Mouse (Mus musculus): ENCODE measurements at regions not wholly inside any gene's neighbourhood (a gene's known extent, or its start where the extent isn't known, plus 50 kb on each side); places are given as distances from the start of the nearest gene placed in this dataset.

DNA sequence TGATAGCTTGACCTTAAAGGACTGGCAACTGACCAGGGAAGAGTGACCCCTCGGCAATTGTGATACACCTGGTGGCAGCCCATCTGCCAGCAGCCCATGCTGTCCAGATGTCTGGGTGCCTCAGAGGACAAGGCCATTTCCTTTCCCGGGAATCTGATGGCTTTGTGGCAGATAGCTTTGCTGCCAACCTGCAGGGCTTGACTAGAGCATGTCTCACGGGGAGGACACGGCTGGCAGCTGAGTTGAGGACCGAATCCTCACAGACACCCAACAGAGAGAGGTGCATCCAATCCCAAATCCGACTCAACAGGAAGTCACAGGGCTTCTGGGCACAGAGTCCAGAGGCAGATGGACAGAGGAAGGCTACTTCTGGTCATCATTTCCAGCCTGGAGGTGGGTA, 192.2 kb upstream of the Trpc7 start:
- 85% methylated on average over 6 of the region's 6 CpGs for WGBS
- H3K4me3 ChIP-seq (ENCODE audit: low read depth, low read length): no peak overlapping the region

DNA sequence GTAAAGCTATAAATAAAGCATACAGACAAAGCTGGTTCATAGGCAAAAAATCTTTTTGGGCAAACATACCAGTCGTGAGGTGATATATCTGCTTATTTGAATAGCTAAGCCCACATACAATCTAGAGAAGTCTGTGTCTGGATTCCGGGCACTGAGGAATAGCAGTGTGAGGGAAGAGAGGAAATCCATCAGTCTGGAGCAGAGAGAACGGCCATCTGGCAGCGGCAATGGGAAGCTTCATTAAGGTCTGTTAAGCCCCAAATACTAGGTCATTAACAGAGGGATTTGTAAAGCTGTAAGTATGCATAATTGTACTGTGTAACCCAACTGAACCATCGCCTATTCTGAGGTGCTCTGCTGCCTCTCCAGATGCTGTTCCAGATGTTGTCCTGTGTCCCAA, 191.6 kb upstream of the Trpc7 start:
- DNase-seq (ENCODE audit: low spot score): no peak
- no peaks in the 10 kb centered on the region for H3K9me3 ChIP-seq (ENCODE audit: control insufficient read depth, low read length)
- H3K4me2 ChIP-seq (ENCODE audit: low read length): no peak overlapping the region
- no peaks in the 10 kb centered on the region for H3K4me1 ChIP-seq (replicated peaks; ENCODE audit: control insufficient read depth, insufficient read depth, low read length)
- ATAC-seq (replicated peaks; ENCODE audit: low FRiP score, low TSS enrichment, low read depth): no peak
- H3K9ac ChIP-seq (ENCODE audit: low read length): no peak overlapping the region
- no peaks in the 10 kb centered on the region for H3K36me3 ChIP-seq (ENCODE audit: control insufficient read depth, insufficient read depth, low read length)
- no peak overlapping the region for H3K27ac ChIP-seq (ENCODE audit: low read depth)
- no peak overlapping the region for H3K4me3 ChIP-seq (ENCODE audit: low read depth, low read length)
- WGBS: 47% methylated on average over 5 of the region's 5 CpGs
- no peaks in the 10 kb centered on the region for H3K27me3 ChIP-seq (replicated peaks; ENCODE audit: control insufficient read depth, insufficient read depth, low read length)

More for the DNA sequence above, 192.2 kb upstream of the Trpc7 start:
- Histone ChIP-seq H3K36me3 (ENCODE audit: control insufficient read depth, insufficient read depth, low read length) (no peaks in the 10 kb centered on the region), H3K4me1 (replicated peaks; ENCODE audit: control insufficient read depth, insufficient read depth, low read length) (no peaks in the 10 kb centered on the region), H3K27ac (ENCODE audit: low read depth) (no peak overlapping the region), H3K4me2 (ENCODE audit: low read length) (no peak overlapping the region), H3K9ac (ENCODE audit: low read length) (no peak overlapping the region), H3K9me3 (ENCODE audit: control insufficient read depth, low read length) (no peaks in the 10 kb centered on the region), H3K27me3 (replicated peaks; ENCODE audit: control insufficient read depth, insufficient read depth, low read length) (no peaks in the 10 kb centered on the region)
- ATAC-seq (replicated peaks; ENCODE audit: low FRiP score, low TSS enrichment, low read depth) (no peak), DNase-seq (ENCODE audit: low spot score) (no peak)

DNA sequence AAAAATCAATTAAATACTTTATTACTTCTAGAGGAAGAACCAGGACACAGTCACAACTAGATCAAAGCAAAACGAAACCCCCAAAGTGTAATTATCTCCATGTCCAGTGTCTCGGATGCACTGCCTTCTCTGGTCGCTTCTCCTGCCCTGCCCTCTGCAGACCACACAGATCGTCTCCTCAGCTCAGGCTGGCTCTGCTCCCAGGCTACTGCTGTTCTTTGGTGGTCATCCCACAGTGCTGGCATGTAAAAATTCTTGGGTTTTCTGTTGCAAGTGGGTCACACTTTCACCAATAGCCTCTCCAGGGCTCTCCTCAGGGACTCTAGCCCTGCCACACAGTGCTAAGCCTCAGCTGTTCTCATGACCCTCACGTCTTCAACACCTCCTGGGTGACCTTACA, 188.0 kb upstream of the Trpc7 start:
- no peak for DNase-seq (ENCODE audit: low spot score)
- ATAC-seq (replicated peaks; ENCODE audit: low FRiP score, low TSS enrichment, low read depth): no peak
- H3K36me3 ChIP-seq (ENCODE audit: control insufficient read depth, insufficient read depth, low read length): no peaks in the 10 kb centered on the region
- H3K4me2 ChIP-seq (ENCODE audit: low read length): no peak overlapping the region
- H3K4me1 ChIP-seq (replicated peaks; ENCODE audit: control insufficient read depth, insufficient read depth, low read length): no peaks in the 10 kb centered on the region
- H3K27me3 ChIP-seq (replicated peaks; ENCODE audit: control insufficient read depth, insufficient read depth, low read length): no peaks in the 10 kb centered on the region
- H3K4me3 ChIP-seq (ENCODE audit: low read depth, low read length): no peak overlapping the region
- H3K9ac ChIP-seq (ENCODE audit: low read length): no peak overlapping the region
- H3K9me3 ChIP-seq (ENCODE audit: control insufficient read depth, low read length): no peaks in the 10 kb centered on the region
- no peak overlapping the region for H3K27ac ChIP-seq (ENCODE audit: low read depth)
- WGBS: 78% methylated on average over 5 of the region's 5 CpGs

DNA sequence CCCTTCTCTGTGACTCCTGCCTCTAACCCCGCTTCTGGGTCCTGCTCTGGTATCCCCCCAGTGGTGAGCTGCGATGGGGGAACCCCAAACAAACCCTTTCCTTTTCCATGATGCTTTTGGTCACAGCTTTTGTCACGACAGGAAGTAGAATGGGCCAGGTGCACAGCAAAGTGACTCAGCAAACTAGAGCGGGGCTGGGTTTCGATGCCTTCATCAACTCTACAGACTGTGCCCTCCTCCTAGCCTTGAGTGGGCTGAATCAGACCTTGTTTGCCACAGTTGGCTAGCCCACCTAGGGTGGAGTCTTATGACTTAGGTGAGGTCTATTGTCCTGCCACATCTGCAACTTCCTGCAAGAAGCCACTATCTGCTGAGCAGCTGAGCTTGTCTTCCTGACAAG, 174.7 kb upstream of the Trpc7 start:
- Histone ChIP-seq H3K9me3 (ENCODE audit: control insufficient read depth, low read length) (no peaks in the 10 kb centered on the region), H3K4me2 (ENCODE audit: low read length) (no peak overlapping the region), H3K27me3 (replicated peaks; ENCODE audit: control insufficient read depth, insufficient read depth, low read length) (no peaks in the 10 kb centered on the region), H3K4me1 (replicated peaks; ENCODE audit: control insufficient read depth, insufficient read depth, low read length) (no peaks in the 10 kb centered on the region), H3K27ac (ENCODE audit: low read depth) (no peak overlapping the region), H3K36me3 (ENCODE audit: control insufficient read depth, insufficient read depth, low read length) (no peaks in the 10 kb centered on the region), H3K4me3 (ENCODE audit: low read depth, low read length) (no peak overlapping the region), H3K9ac (ENCODE audit: low read length) (no peak overlapping the region)
- WGBS: 76% methylated on average over 5 of the region's 5 CpGs
- DNase-seq (ENCODE audit: low spot score): no peak
- ATAC-seq (replicated peaks; ENCODE audit: low FRiP score, low TSS enrichment, low read depth): no peak

DNA sequence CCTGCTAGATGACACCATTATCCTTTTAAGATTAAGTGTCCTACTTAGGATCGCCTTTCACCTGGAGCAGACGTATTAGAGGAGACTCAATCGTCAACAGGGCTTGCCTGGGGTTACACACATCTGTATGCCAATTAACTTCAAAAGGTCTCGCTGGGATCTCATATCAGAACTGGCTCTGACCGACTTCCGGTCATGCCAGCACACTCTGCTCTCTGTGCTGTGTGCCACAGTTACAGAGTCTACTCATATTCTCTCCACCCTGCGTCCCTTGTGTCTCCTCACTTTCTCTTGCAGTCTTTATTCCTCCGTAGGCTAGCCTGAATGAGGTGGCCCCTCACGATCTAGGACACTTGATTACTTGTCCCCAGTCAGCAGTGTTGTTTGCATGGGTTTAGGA, 165.9 kb upstream of the Trpc7 start:
- no peaks in the 10 kb centered on the region for H3K9me3 ChIP-seq (ENCODE audit: control insufficient read depth, low read length)
- no peaks in the 10 kb centered on the region for H3K4me1 ChIP-seq (replicated peaks; ENCODE audit: control insufficient read depth, insufficient read depth, low read length)
- no peaks in the 10 kb centered on the region for H3K27me3 ChIP-seq (replicated peaks; ENCODE audit: control insufficient read depth, insufficient read depth, low read length)
- WGBS: 81% methylated on average over 9 of the region's 9 CpGs
- ATAC-seq (replicated peaks; ENCODE audit: low FRiP score, low TSS enrichment, low read depth): no peak
- H3K36me3 ChIP-seq (ENCODE audit: control insufficient read depth, insufficient read depth, low read length): no peaks in the 10 kb centered on the region
- no peak overlapping the region for H3K9ac ChIP-seq (ENCODE audit: low read length)
- no peak overlapping the region for H3K4me3 ChIP-seq (ENCODE audit: low read depth, low read length)
- no peak overlapping the region for H3K27ac ChIP-seq (ENCODE audit: low read depth)
- no peak overlapping the region for H3K4me2 ChIP-seq (ENCODE audit: low read length)
- no peak for DNase-seq (ENCODE audit: low spot score)

DNA sequence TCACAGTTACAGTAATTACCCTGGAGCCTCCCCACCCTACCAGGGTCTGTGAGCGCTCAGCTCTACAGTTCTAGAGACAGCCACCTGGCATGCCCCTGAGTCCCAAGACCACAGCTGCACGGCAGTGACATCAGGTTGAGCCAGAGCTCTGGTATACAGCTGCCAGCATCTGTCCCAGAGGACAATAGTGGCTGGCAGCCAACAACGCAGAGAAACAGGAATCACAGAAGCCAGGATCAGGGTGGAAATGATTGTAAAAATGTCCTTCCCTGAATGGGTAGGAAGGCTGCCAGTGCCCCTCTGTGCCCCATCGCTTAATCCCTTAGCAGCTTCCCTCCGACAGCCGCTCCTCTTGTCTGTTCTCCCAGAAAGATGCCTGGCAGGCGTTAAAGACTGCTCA, 165.3 kb upstream of the Trpc7 start:
- WGBS: 67% methylated on average over 7 of the region's 7 CpGs
- H3K4me2 ChIP-seq (ENCODE audit: low read length): no peak overlapping the region
- no peaks in the 10 kb centered on the region for H3K27me3 ChIP-seq (replicated peaks; ENCODE audit: control insufficient read depth, insufficient read depth, low read length)
- no peak overlapping the region for H3K4me3 ChIP-seq (ENCODE audit: low read depth, low read length)
- no peak overlapping the region for H3K9ac ChIP-seq (ENCODE audit: low read length)
- H3K4me1 ChIP-seq (replicated peaks; ENCODE audit: control insufficient read depth, insufficient read depth, low read length): no peaks in the 10 kb centered on the region
- H3K9me3 ChIP-seq (ENCODE audit: control insufficient read depth, low read length): no peaks in the 10 kb centered on the region
- no peak for DNase-seq (ENCODE audit: low spot score)
- H3K27ac ChIP-seq (ENCODE audit: low read depth): no peak overlapping the region
- H3K36me3 ChIP-seq (ENCODE audit: control insufficient read depth, insufficient read depth, low read length): no peaks in the 10 kb centered on the region
- ATAC-seq (replicated peaks; ENCODE audit: low FRiP score, low TSS enrichment, low read depth): no peak

DNA sequence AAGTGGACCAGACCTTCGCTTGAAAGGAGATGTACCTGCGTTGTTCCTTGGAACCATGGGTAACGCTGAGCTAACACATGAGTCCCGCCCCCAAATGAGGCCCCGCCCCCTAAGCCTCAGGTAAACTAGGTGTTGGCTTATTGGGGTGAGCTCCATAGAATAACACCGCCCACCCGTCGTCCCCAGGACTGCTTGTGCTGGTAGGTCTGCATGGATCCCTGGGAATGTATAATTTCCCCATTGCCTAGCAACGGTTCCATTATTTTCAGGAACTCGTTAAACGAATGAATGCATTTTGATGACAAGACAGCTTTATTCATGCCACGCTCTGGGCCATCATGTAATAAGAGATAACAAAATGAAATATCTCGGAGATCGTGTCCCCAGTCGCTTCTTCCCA, 161.0 kb upstream of the Trpc7 start:
- no peak overlapping the region for H3K4me2 ChIP-seq (ENCODE audit: low read length)
- no peak overlapping the region for H3K4me3 ChIP-seq (ENCODE audit: low read depth, low read length)
- H3K36me3 ChIP-seq (ENCODE audit: control insufficient read depth, insufficient read depth, low read length): no peaks in the 10 kb centered on the region
- WGBS: 84% methylated on average over 15 of the region's 15 CpGs
- no peak for DNase-seq (ENCODE audit: low spot score)
- H3K27me3 ChIP-seq (replicated peaks; ENCODE audit: control insufficient read depth, insufficient read depth, low read length): no peaks in the 10 kb centered on the region
- H3K9me3 ChIP-seq (ENCODE audit: control insufficient read depth, low read length): no peaks in the 10 kb centered on the region
- peaks cover 6% of the 10 kb centered on the region; the same call in 1 of the 2 replicates for H3K4me1 ChIP-seq (replicated peaks; ENCODE audit: control insufficient read depth, insufficient read depth, low read length)
- no peak overlapping the region for H3K27ac ChIP-seq (ENCODE audit: low read depth)
- ATAC-seq (replicated peaks; ENCODE audit: low FRiP score, low TSS enrichment, low read depth): no peak
- no peak overlapping the region for H3K9ac ChIP-seq (ENCODE audit: low read length)

DNA sequence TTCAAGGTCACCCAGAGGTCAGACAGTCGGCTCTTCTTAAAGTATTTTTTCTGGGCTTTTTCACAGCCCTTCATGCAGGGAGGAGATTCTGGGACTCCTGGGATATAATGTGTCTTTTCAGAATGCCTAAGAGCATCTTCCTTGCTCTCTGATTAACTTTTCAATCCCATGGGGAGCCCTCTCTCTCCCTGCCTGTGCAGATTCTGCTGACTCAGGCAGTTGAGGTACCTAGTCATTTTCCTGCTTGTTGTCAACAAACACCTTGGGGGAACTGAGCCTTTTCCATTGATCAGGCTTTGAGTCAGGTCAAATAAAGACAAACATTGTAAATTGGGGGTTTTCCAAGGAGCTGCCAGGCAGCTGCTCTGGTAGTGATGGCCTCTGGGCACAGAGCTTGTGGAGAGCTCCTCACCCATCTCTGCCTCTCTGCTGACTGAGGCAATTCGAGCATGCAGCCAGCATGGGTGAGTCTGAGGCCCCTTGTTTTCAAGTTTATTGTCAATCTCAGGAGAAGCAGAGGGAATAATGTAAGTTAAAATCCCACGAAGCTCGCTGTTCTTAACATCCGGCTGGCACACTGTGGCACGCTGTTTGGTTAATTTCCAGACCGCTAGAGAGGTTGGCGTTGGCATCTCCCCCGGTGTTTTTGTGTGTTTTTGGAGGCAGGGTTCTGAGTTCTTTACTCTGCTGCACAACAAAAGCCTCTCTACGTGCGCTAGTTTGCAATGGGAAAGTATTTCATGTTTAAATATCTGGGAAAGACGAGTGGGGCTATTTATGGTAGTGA, 159.8 kb upstream of the Trpc7 start:
- peaks cover 6% of the 10 kb centered on the region; the same call in 1 of the 2 replicates for H3K4me1 ChIP-seq (replicated peaks; ENCODE audit: control insufficient read depth, insufficient read depth, low read length)
- 0 out of 2 replicates have a peak overlapping the region, but pooled peaks have one; percentile 22 for H3K27ac ChIP-seq (ENCODE audit: low read depth)
- no peak overlapping the region for H3K4me2 ChIP-seq (ENCODE audit: low read length)
- no peaks in the 10 kb centered on the region for H3K27me3 ChIP-seq (replicated peaks; ENCODE audit: control insufficient read depth, insufficient read depth, low read length)
- H3K36me3 ChIP-seq (ENCODE audit: control insufficient read depth, insufficient read depth, low read length): no peaks in the 10 kb centered on the region
- no peak overlapping the region for H3K4me3 ChIP-seq (ENCODE audit: low read depth, low read length)
- H3K9ac ChIP-seq (ENCODE audit: low read length): no peak overlapping the region
- WGBS: 70% methylated on average over 12 of the region's 12 CpGs
- H3K9me3 ChIP-seq (ENCODE audit: control insufficient read depth, low read length): no peaks in the 10 kb centered on the region
- no peak for DNase-seq (ENCODE audit: low spot score)
- ATAC-seq (replicated peaks; ENCODE audit: low FRiP score, low TSS enrichment, low read depth): no peak

DNA sequence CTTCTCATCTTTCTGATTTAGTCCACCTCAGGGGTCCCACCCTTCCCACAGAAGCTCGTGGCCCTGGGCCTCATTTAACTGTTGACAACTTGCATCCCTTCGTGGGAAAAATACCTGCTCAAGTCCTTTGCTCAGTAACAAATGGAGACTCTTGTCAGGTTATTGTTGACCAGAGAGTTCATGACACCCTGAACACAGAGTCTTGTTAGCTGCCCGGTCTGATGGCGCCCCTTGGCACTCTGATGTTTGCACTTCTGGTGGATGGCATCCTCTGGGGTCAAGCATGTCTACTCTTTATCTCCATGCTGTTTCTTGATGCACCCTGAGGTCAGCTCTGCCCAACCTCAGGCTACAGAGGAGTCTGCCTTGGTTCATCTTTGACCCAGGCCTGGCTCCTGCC, 157.6 kb upstream of the Trpc7 start:
- DNase-seq (ENCODE audit: low spot score) (no peak), ATAC-seq (replicated peaks; ENCODE audit: low FRiP score, low TSS enrichment, low read depth) (no peak)
- no peak overlapping the region for H3K9ac ChIP-seq (ENCODE audit: low read length)
- H3K4me2 ChIP-seq (ENCODE audit: low read length): no peak overlapping the region
- 73% methylated on average over 4 of the region's 4 CpGs for WGBS
- peaks cover 6% of the 10 kb centered on the region; the same call in 1 of the 2 replicates for H3K4me1 ChIP-seq (replicated peaks; ENCODE audit: control insufficient read depth, insufficient read depth, low read length)
- H3K27me3 ChIP-seq (replicated peaks; ENCODE audit: control insufficient read depth, insufficient read depth, low read length): no peaks in the 10 kb centered on the region
- H3K36me3 ChIP-seq (ENCODE audit: control insufficient read depth, insufficient read depth, low read length): no peaks in the 10 kb centered on the region
- H3K27ac ChIP-seq (ENCODE audit: low read depth): no peak overlapping the region
- H3K9me3 ChIP-seq (ENCODE audit: control insufficient read depth, low read length): no peaks in the 10 kb centered on the region
- no peak overlapping the region for H3K4me3 ChIP-seq (ENCODE audit: low read depth, low read length)
